Mouse (Mus musculus): ENCODE measurements around the gene Gm7735. TPM values are rescaled to one million over a fixed set of nuclear protein-coding genes. Genes with fewer than 3 reads are reported as not detected.
"Not testable (repeated sequence)": the region's sequence is repeated elsewhere in the genome, so short reads cannot be mapped to it uniquely, and the experiment has no call there.

Gene Gm7735
- polyA plus RNA-seq (2015; fragmentation: Nextera tagmentation; extraction: Ambion mirVana): not detected in 2 replicates

- not testable (repeated sequence) for H3K27me3 ChIP-seq (ENCODE audit: control insufficient read depth, insufficient read depth, low read length); H3K27ac ChIP-seq (ENCODE audit: low read length); H3K9me3 ChIP-seq (replicated peaks; ENCODE audit: control insufficient read depth, low read length); H3K4me2 ChIP-seq (ENCODE audit: low read depth, low read length); ATAC-seq (ENCODE audit: insufficient read depth, low FRiP score); H3K4me3 ChIP-seq (replicated peaks; ENCODE audit: low read length); H3K4me1 ChIP-seq (ENCODE audit: control insufficient read depth, insufficient read depth, low read length); H3K36me3 ChIP-seq (ENCODE audit: control insufficient read depth, insufficient read depth, low read length); H3K9ac ChIP-seq (ENCODE audit: low read length)
Measured at GRCm38 (mm10) chr16:89169190-89169589, at the start of gene Gm7735. TSS of gene Gm7735 (plus strand) at chr16:89169490.

GRCm38 (mm10) chr16:89140551-89140950 lies 28.7 kb upstream of the Gm7735 start, which contains the start of gene Gm6358:
TSS of gene Gm6358 (plus strand) at chr16:89140851.
- H3K4me1 ChIP-seq (ENCODE audit: control insufficient read depth, insufficient read depth, low read length): no peaks in the 10 kb centered on the region
- 89% methylated on average over 1 of the region's 1 CpGs for WGBS
- H3K27me3 ChIP-seq (ENCODE audit: control insufficient read depth, insufficient read depth, low read length): no peaks in the 10 kb centered on the region
- H3K4me2 ChIP-seq (ENCODE audit: low read depth, low read length): no peak within 1 kb of the TSS
- no peak within 1 kb of the TSS for H3K4me3 ChIP-seq (replicated peaks; ENCODE audit: low read length)
- H3K9me3 ChIP-seq (replicated peaks; ENCODE audit: control insufficient read depth, low read length): no peaks in the 10 kb centered on the region
- H3K36me3 ChIP-seq (ENCODE audit: control insufficient read depth, insufficient read depth, low read length): no peaks in the 10 kb centered on the region
- H3K27ac ChIP-seq (ENCODE audit: low read length): no peak within 1 kb of the TSS
- H3K9ac ChIP-seq (ENCODE audit: low read length): no peak within 1 kb of the TSS
- ATAC-seq (ENCODE audit: insufficient read depth, low FRiP score): no peak

- no peaks in the 10 kb centered on the region for H3K27me3 ChIP-seq (ENCODE audit: control insufficient read depth, insufficient read depth, low read length)
- no peaks in the 10 kb centered on the region for H3K9me3 ChIP-seq (replicated peaks; ENCODE audit: control insufficient read depth, low read length)
- H3K4me2 ChIP-seq (ENCODE audit: low read depth, low read length): no peak within 1 kb of the TSS
- no peak within 1 kb of the TSS for H3K9ac ChIP-seq (ENCODE audit: low read length)
- no peaks in the 10 kb centered on the region for H3K36me3 ChIP-seq (ENCODE audit: control insufficient read depth, insufficient read depth, low read length)
- no peak for ATAC-seq (ENCODE audit: insufficient read depth, low FRiP score)
- no peaks in the 10 kb centered on the region for H3K4me1 ChIP-seq (ENCODE audit: control insufficient read depth, insufficient read depth, low read length)
- WGBS: 86% methylated on average over 1 of the region's 1 CpGs
- H3K27ac ChIP-seq (ENCODE audit: low read length): no peak within 1 kb of the TSS
- H3K4me3 ChIP-seq (replicated peaks; ENCODE audit: low read length): no peak within 1 kb of the TSS
Measured at GRCm38 (mm10) chr16:89150786-89151185, 18.5 kb upstream of the Gm7735 start, which contains the start of gene Gm10061. TSS of gene Gm10061 (plus strand) at chr16:89151086.

- Histone ChIP-seq H3K9ac (ENCODE audit: low read length) (no peak within 1 kb of the TSS), H3K4me2 (ENCODE audit: low read depth, low read length) (no peak within 1 kb of the TSS), H3K4me3 (replicated peaks; ENCODE audit: low read length) (no peak within 1 kb of the TSS), H3K4me1 (ENCODE audit: control insufficient read depth, insufficient read depth, low read length) (no peaks in the 10 kb centered on the region), H3K9me3 (replicated peaks; ENCODE audit: control insufficient read depth, low read length) (no peaks in the 10 kb centered on the region), H3K27me3 (ENCODE audit: control insufficient read depth, insufficient read depth, low read length) (no peaks in the 10 kb centered on the region), H3K36me3 (ENCODE audit: control insufficient read depth, insufficient read depth, low read length) (no peaks in the 10 kb centered on the region), H3K27ac (ENCODE audit: low read length) (no peak within 1 kb of the TSS)
- WGBS: 87% methylated on average over 4 of the region's 4 CpGs
- ATAC-seq (ENCODE audit: insufficient read depth, low FRiP score): no peak
Measured at GRCm38 (mm10) chr16:89157652-89158051, 11.6 kb upstream of the Gm7735 start, which contains the start of gene Gm9789. TSS of gene Gm9789 (plus strand) at chr16:89157952.

GRCm38 (mm10) chr16:89174435-89174834 lies 5.1 kb downstream of the Gm7735 start, which contains the start of gene 1110057P08Rik:
TSS of gene 1110057P08Rik (plus strand) at chr16:89174735.
- no peak within 1 kb of the TSS for H3K4me2 ChIP-seq (ENCODE audit: low read depth, low read length)
- ATAC-seq (ENCODE audit: insufficient read depth, low FRiP score): no peak
- H3K4me1 ChIP-seq (ENCODE audit: control insufficient read depth, insufficient read depth, low read length): no peaks in the 10 kb centered on the region
- H3K4me3 ChIP-seq (replicated peaks; ENCODE audit: low read length): no peak within 1 kb of the TSS
- no peak within 1 kb of the TSS for H3K27ac ChIP-seq (ENCODE audit: low read length)
- no peaks in the 10 kb centered on the region for H3K9me3 ChIP-seq (replicated peaks; ENCODE audit: control insufficient read depth, low read length)
- H3K36me3 ChIP-seq (ENCODE audit: control insufficient read depth, insufficient read depth, low read length): no peaks in the 10 kb centered on the region
- H3K27me3 ChIP-seq (ENCODE audit: control insufficient read depth, insufficient read depth, low read length): no peaks in the 10 kb centered on the region
- no peak within 1 kb of the TSS for H3K9ac ChIP-seq (ENCODE audit: low read length)
- 83% methylated on average over 2 of the region's 2 CpGs for WGBS

- Histone ChIP-seq H3K9me3 (replicated peaks; ENCODE audit: control insufficient read depth, low read length) (no peaks in the 10 kb centered on the region), H3K4me3 (replicated peaks; ENCODE audit: low read length) (no peak overlapping the region), H3K4me1 (ENCODE audit: control insufficient read depth, insufficient read depth, low read length) (no peaks in the 10 kb centered on the region), H3K36me3 (ENCODE audit: control insufficient read depth, insufficient read depth, low read length) (no peaks in the 10 kb centered on the region), H3K27me3 (ENCODE audit: control insufficient read depth, insufficient read depth, low read length) (no peaks in the 10 kb centered on the region), H3K9ac (ENCODE audit: low read length) (no peak overlapping the region), H3K4me2 (ENCODE audit: low read depth, low read length) (no peak overlapping the region), H3K27ac (ENCODE audit: low read length) (no peak overlapping the region)
- WGBS: 78% methylated on average over 4 of the region's 4 CpGs
- no peak for ATAC-seq (ENCODE audit: insufficient read depth, low FRiP score)
Measured at GRCm38 (mm10) chr16:89188621-89189020, 19.3 kb downstream of the Gm7735 start.

- no peak within 1 kb of the TSS for H3K4me2 ChIP-seq (ENCODE audit: low read depth, low read length)
- H3K36me3 ChIP-seq (ENCODE audit: control insufficient read depth, insufficient read depth, low read length): no peaks in the 10 kb centered on the region
- 70% methylated on average over 1 of the region's 1 CpGs for WGBS
- ATAC-seq (ENCODE audit: insufficient read depth, low FRiP score): no peak
- H3K9ac ChIP-seq (ENCODE audit: low read length): no peak within 1 kb of the TSS
- no peak within 1 kb of the TSS for H3K27ac ChIP-seq (ENCODE audit: low read length)
- H3K4me1 ChIP-seq (ENCODE audit: control insufficient read depth, insufficient read depth, low read length): no peaks in the 10 kb centered on the region
- H3K4me3 ChIP-seq (replicated peaks; ENCODE audit: low read length): no peak within 1 kb of the TSS
- H3K9me3 ChIP-seq (replicated peaks; ENCODE audit: control insufficient read depth, low read length): no peaks in the 10 kb centered on the region
- no peaks in the 10 kb centered on the region for H3K27me3 ChIP-seq (ENCODE audit: control insufficient read depth, insufficient read depth, low read length)
Measured at GRCm38 (mm10) chr16:89205561-89205960, 36.3 kb downstream of the Gm7735 start, which contains the start of gene Krtap20-2. TSS of gene Krtap20-2 (plus strand) at chr16:89205861.

Other genes with a start within 250 kb of the Gm7735 start
- gene Krtap19-9b, start 237.2 kb upstream of the Gm7735 start, polyA plus RNA-seq (2015; fragmentation: Nextera tagmentation; extraction: Ambion mirVana): not detected in 2 replicates
- gene Krtap16-3, start 206.6 kb upstream of the Gm7735 start, polyA plus RNA-seq (2015; fragmentation: Nextera tagmentation; extraction: Ambion mirVana): not detected in 2 replicates
- gene Krtap22-2, start 158.7 kb upstream of the Gm7735 start, polyA plus RNA-seq (2015; fragmentation: Nextera tagmentation; extraction: Ambion mirVana): not detected in 2 replicates
- not detected in 2 replicates for gene Gm10229, start 154.2 kb upstream of the Gm7735 start, polyA plus RNA-seq (2015; fragmentation: Nextera tagmentation; extraction: Ambion mirVana)
- gene Krtap6-1, start 137.8 kb upstream of the Gm7735 start, polyA plus RNA-seq (2015; fragmentation: Nextera tagmentation; extraction: Ambion mirVana): not detected in 2 replicates
- gene Gm10228, start 128.0 kb upstream of the Gm7735 start, polyA plus RNA-seq (2015; fragmentation: Nextera tagmentation; extraction: Ambion mirVana): not detected in 2 replicates
- not detected in 2 replicates for gene Krtap6-5, start 121.6 kb upstream of the Gm7735 start, polyA plus RNA-seq (2015; fragmentation: Nextera tagmentation; extraction: Ambion mirVana)
- gene 1110025L11Rik, start 105.5 kb upstream of the Gm7735 start, polyA plus RNA-seq (2015; fragmentation: Nextera tagmentation; extraction: Ambion mirVana): not detected in 2 replicates
- not detected in 2 replicates for gene Krtap6-3, start 85.5 kb upstream of the Gm7735 start, polyA plus RNA-seq (2015; fragmentation: Nextera tagmentation; extraction: Ambion mirVana)
- gene Gm6358, start 28.6 kb upstream of the Gm7735 start, polyA plus RNA-seq (2015; fragmentation: Nextera tagmentation; extraction: Ambion mirVana): not detected in 2 replicates
- not detected in 2 replicates for gene Gm10061, start 18.4 kb upstream of the Gm7735 start, polyA plus RNA-seq (2015; fragmentation: Nextera tagmentation; extraction: Ambion mirVana)
- gene Gm9789, start 11.5 kb upstream of the Gm7735 start, polyA plus RNA-seq (2015; fragmentation: Nextera tagmentation; extraction: Ambion mirVana): not detected in 2 replicates
- gene 1110057P08Rik, start 5.2 kb downstream of the Gm7735 start, polyA plus RNA-seq (2015; fragmentation: Nextera tagmentation; extraction: Ambion mirVana): not detected in 2 replicates
- gene Krtap20-2, start 36.4 kb downstream of the Gm7735 start, polyA plus RNA-seq (2015; fragmentation: Nextera tagmentation; extraction: Ambion mirVana): not detected in 2 replicates
- gene Krtap21-1, start 234.4 kb downstream of the Gm7735 start, polyA plus RNA-seq (2015; fragmentation: Nextera tagmentation; extraction: Ambion mirVana): not detected in 2 replicates